Mouse (Mus musculus) midbrain, embryonic 14.5 days (tissue): ENCODE results near the gene Pitpnc1. TPM values are rescaled to one million over a fixed set of nuclear protein-coding genes. Genes with fewer than 3 reads are reported as not detected.

Source experiments
- ATAC-seq: fragments of 200-750 bp; cut with Nextera tagmentation; 2 replicates; pipeline ENCODE4 v1.8.0; 2017; ENCODE audit warnings: moderate number of reproducible peaks, moderate library complexity; ENCODE audit not compliant: low FRiP score, low TSS enrichment
- DNase-seq: peaks from one replicate; pipeline ENCODE4 v3.0.0-alpha.2; 2015
- H3K27ac ChIP-seq: fragments of 300-500 bp; sonication (generic); replicated peaks from 2 replicates; pipeline ENCODE4 v1.5.1; 2014; ENCODE audit warnings: mild to moderate bottlenecking, low read depth, low read length, moderate library complexity
- H3K27me3 ChIP-seq: fragments of 300-500 bp; sonication (generic); 2 replicates; pipeline ENCODE4 v1.6.1; 2014; ENCODE audit warnings: low read length, control low read depth, mixed read lengths; ENCODE audit not compliant: control insufficient read depth, insufficient read depth
- H3K36me3 ChIP-seq: fragments of 300-500 bp; sonication (generic); 2 replicates; pipeline ENCODE4 v1.6.1; 2014; ENCODE audit warnings: low read length, control low read depth; ENCODE audit not compliant: control insufficient read depth, insufficient read depth
- H3K4me1 ChIP-seq: fragments of 300-500 bp; sonication (generic); 2 replicates; pipeline ENCODE4 v1.6.1; 2014; ENCODE audit warnings: mild to moderate bottlenecking, antibody characterized with exemption, low read length, control low read depth; ENCODE audit not compliant: control insufficient read depth, insufficient read depth
- H3K4me2 ChIP-seq: fragments of 300-500 bp; sonication (generic); 2 replicates; pipeline ENCODE4 v1.6.1; 2014; ENCODE audit warnings: mild to moderate bottlenecking, low read length, moderate library complexity
- H3K4me3 ChIP-seq: fragments of 300-500 bp; sonication (generic); replicated peaks from 2 replicates; pipeline ENCODE4 v1.5.1; 2014; ENCODE audit warnings: low read depth, low read length
- H3K9ac ChIP-seq: fragments of 300-500 bp; sonication (generic); replicated peaks from 2 replicates; pipeline ENCODE4 v1.6.1; 2014; ENCODE audit warnings: mild to moderate bottlenecking, low read length, moderate library complexity
- H3K9me3 ChIP-seq: fragments of 300-500 bp; sonication (generic); 2 replicates; pipeline ENCODE4 v1.6.1; 2016; ENCODE audit warnings: low read length, control low read depth, mixed read lengths; ENCODE audit not compliant: control insufficient read depth
- WGBS: fragments of 180-500 bp; shearing (Covaris S2); extraction: QIAGEN DNeasy Blood & Tissue Kit; methylation state at CpG from one replicate; pipeline ENCODE4 v1.1.7; 2014; 5-methylcytosine and 5-hydroxymethylcytosine counted together
- polyA plus RNA-seq: library from polyadenylated mRNA; unstranded; fragments of >200 nt; fragmentation: Nextera tagmentation; extraction: Ambion mirVana; gene quantifications from 2 replicates; pipeline ENCODE4 v1.2.1, GENCODE M21; 2014

The Pitpnc1 gene
- polyA plus RNA-seq, 1 experiment from 2014 or later: 42.1 TPM

GRCm38 (mm10) chr11:107342432-107342831 is 128.1 kb downstream of the Pitpnc1 start:
- Histone ChIP-seq H3K4me2 (no peak overlapping the region), H3K27ac (no peak overlapping the region), H3K4me3 (no peak overlapping the region), H3K36me3 (no peaks in the 10 kb centered on the region), H3K4me1 (peaks cover 10% of the 10 kb centered on the region), H3K27me3 (no peaks in the 10 kb centered on the region), H3K9ac (no peak overlapping the region), H3K9me3 (no peaks in the 10 kb centered on the region)
- ATAC-seq (no peak), DNase-seq (no peak)
- 68% methylated on average over 1 of the region's 1 CpGs for WGBS

GRCm38 (mm10) chr11:107341293-107341692 is 129.2 kb downstream of the Pitpnc1 start:
- WGBS: 35% methylated on average over 15 of the region's 15 CpGs
- H3K9ac ChIP-seq: no peak overlapping the region
- DNase-seq: peak; percentile 37

GRCm38 (mm10) chr11:107340793-107341192 is 129.7 kb downstream of the Pitpnc1 start:
- DNase-seq (no peak), ATAC-seq (no peak)
- H3K36me3 ChIP-seq: no peaks in the 10 kb centered on the region
- no peaks in the 10 kb centered on the region for H3K27me3 ChIP-seq
- H3K4me2 ChIP-seq: no peak overlapping the region
- no peak overlapping the region for H3K9ac ChIP-seq
- H3K9me3 ChIP-seq: no peaks in the 10 kb centered on the region
- no peak overlapping the region for H3K27ac ChIP-seq
- H3K4me1 ChIP-seq: peaks cover 10% of the 10 kb centered on the region
- no peak overlapping the region for H3K4me3 ChIP-seq
- WGBS: 19% methylated on average over 2 of the region's 2 CpGs

More at GRCm38 (mm10) chr11:107341293-107341692, 129.2 kb downstream of the Pitpnc1 start:
- no peak overlapping the region for H3K4me2 ChIP-seq
- no peaks in the 10 kb centered on the region for H3K9me3 ChIP-seq
- peaks cover 10% of the 10 kb centered on the region for H3K4me1 ChIP-seq
- 0 out of 2 replicates have a peak overlapping the region, but pooled peaks have one; percentile 37 for H3K27ac ChIP-seq
- ATAC-seq: no peak
- no peaks in the 10 kb centered on the region for H3K36me3 ChIP-seq
- H3K4me3 ChIP-seq: no peak overlapping the region
- H3K27me3 ChIP-seq: no peaks in the 10 kb centered on the region

DNA sequence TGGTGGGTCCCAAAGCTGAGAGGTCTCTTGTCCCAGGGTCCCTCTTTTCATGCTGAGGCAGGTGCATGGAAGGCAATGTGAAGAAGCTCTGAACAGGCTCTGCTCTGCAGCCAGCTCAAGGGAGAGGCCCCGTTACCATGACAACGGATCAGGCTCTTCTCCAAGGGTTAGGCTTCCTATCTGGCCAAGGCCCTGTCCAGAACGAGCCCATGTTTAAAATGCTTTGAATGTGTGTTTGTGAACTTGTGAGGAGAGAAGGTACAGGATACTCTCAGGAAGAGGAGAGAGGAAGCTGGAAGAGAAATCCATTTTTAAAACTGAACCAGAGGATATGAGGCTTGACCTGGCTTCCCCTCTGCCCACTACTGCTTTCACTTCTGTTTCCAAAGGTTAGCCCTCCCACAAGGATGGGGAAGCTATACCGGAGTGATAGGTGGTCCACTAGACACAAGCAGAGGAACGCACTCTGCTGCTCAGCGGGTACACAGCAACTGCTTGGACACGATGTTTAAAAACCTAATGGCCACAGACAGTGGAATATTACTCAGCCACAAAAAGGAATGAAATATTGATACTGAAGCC is 131.2 kb downstream of the Pitpnc1 start:
- Histone ChIP-seq H3K9me3 (no peaks in the 10 kb centered on the region), H3K4me1 (peaks cover 10% of the 10 kb centered on the region), H3K36me3 (no peaks in the 10 kb centered on the region), H3K27ac (no peak overlapping the region), H3K27me3 (no peaks in the 10 kb centered on the region), H3K4me3 (no peak overlapping the region), H3K9ac (no peak overlapping the region), H3K4me2 (no peak overlapping the region)
- DNase-seq (peak; percentile 71), ATAC-seq (no peak)
- WGBS: 69% methylated on average over 7 of the region's 7 CpGs

DNA sequence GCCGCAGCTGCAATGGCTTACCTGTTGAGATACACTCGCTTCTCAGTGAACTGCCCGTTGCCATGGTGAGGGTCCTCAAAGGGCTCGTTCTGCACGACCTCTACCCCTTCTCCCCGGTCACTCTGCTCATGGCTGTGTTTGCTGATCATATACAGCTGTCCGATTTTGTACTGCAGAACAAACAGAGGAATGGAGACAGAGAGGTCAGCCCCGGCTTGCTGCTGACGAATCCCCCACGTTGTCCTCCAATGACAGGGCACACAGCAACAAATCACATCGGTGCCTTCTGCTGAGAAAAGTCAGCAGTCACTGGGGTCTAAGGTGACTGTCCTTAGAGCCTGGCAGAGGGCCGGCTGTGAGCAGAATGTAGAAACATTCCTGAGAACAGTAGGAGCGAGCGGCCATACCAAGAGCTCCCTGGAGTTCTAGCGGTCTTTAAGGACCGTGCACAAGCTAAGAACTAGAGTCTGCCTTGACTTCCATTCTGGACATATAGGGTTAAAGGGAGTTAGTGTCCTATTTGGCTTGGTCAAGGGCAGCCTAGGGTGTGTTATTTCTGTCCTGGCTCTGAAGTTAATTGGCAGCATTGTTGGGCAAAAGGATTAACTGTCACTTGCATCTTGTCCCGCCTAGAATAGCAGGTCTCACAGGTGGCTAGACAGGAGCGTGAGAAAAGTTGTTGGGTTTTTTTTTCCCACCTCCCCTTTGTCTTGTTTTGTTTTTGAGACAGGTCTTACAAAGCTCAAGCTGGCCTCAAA is 132.9 kb downstream of the Pitpnc1 start:
- ATAC-seq (no peak), DNase-seq (peak; percentile 25)
- WGBS: 39% methylated on average over 18 of the region's 18 CpGs
- H3K36me3 ChIP-seq: no peaks in the 10 kb centered on the region
- H3K4me2 ChIP-seq: no peak overlapping the region
- no peak overlapping the region for H3K9ac ChIP-seq
- H3K4me3 ChIP-seq: no peak overlapping the region
- H3K9me3 ChIP-seq: 0 out of 2 replicates have a peak, but pooled peaks cover 2% of the 10 kb centered on the region
- no peaks in the 10 kb centered on the region for H3K27me3 ChIP-seq
- peaks cover 10% of the 10 kb centered on the region for H3K4me1 ChIP-seq
- H3K27ac ChIP-seq: no peak overlapping the region

GRCm38 (mm10) chr11:107335756-107336155 is 134.7 kb downstream of the Pitpnc1 start:
- peak; percentile 31 for DNase-seq
- no peak overlapping the region for H3K4me3 ChIP-seq
- no peak for ATAC-seq
- H3K27me3 ChIP-seq: no peaks in the 10 kb centered on the region
- no peaks in the 10 kb centered on the region for H3K36me3 ChIP-seq
- no peak overlapping the region for H3K9ac ChIP-seq
- H3K4me1 ChIP-seq: peaks cover 4% of the 10 kb centered on the region
- 72% methylated on average over 11 of the region's 11 CpGs for WGBS
- no peak overlapping the region for H3K4me2 ChIP-seq
- no peak overlapping the region for H3K27ac ChIP-seq
- 0 out of 2 replicates have a peak, but pooled peaks cover 2% of the 10 kb centered on the region for H3K9me3 ChIP-seq

DNA sequence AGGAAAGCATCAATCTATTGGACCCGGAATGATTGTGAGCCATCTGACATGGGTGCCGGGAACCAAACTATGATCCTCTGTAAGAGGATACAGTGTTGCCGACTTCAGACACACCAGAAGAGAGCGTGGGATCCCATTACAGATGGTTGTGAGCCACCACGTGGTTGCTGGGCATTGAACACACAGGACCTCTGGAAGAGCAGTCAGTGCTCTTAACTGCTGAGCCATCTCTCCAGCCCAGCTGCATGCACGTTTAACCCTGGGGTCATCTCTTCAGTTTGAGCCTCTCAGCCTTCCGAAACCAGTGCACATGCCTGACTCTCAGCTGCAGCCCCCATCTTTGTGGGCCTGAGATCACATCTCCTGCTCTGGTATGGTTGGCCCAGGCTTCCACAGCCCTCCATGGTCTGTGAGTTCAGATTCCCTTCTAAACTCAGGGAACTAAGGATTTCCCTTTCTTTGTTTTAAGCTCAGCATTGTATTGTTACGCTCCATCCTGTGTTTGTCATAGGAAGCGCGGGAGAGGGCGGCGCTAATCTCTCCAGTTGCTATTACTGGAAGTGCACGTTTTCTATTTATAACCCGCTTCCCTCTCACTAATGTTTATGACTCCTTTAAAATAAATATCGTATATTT is 135.5 kb downstream of the Pitpnc1 start:
- Histone ChIP-seq H3K27ac (no peak overlapping the region), H3K9me3 (0 out of 2 replicates have a peak, but pooled peaks cover 2% of the 10 kb centered on the region), H3K9ac (no peak overlapping the region), H3K36me3 (no peaks in the 10 kb centered on the region), H3K27me3 (no peaks in the 10 kb centered on the region), H3K4me3 (no peak overlapping the region), H3K4me2 (no peak overlapping the region), H3K4me1 (peaks cover 4% of the 10 kb centered on the region)
- no peak for ATAC-seq
- DNase-seq: no peak
- WGBS: 87% methylated on average over 15 of the region's 15 CpGs

DNA sequence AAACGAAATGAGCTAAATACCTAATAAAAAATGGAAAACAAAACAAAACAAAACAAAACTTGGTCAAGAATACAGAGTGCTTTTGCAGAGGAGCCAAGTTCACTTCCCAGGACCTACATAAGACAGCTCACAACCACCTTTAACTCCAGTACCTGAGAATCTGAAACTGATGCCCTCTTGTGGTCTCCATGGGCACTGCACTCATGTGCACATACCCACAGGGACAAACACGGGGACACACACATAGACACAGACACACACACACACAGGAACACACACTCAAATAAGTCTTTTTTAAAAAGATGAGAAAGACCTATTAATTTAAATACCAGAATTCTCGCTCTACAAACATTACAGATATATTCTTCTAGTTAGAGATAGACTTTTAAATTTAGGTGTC is 137.6 kb downstream of the Pitpnc1 start:
- H3K4me3 ChIP-seq: no peak overlapping the region
- no peaks in the 10 kb centered on the region for H3K36me3 ChIP-seq
- H3K4me2 ChIP-seq: no peak overlapping the region
- 96% methylated on average over 3 of the region's 3 CpGs for WGBS
- H3K9ac ChIP-seq: no peak overlapping the region
- no peaks in the 10 kb centered on the region; the same call in 1 of the 2 replicates for H3K4me1 ChIP-seq
- ATAC-seq: no peak
- no peaks in the 10 kb centered on the region for H3K27me3 ChIP-seq
- no peak overlapping the region for H3K27ac ChIP-seq
- DNase-seq: no peak
- 0 out of 2 replicates have a peak, but pooled peaks cover 2% of the 10 kb centered on the region for H3K9me3 ChIP-seq
